Mouse (Mus musculus) myocyte (in vitro differentiated cells): ENCODE data around the gene Col13a1.

Experiments used
- E2F4 ChIP-seq: IDR thresholded peaks from one replicate; pipeline ENCODE4 v1.6.1; 2011; ENCODE audit warnings: mild to moderate bottlenecking, control low read depth, moderate library complexity; ENCODE audit not compliant: insufficient read depth
- MAX ChIP-seq: IDR thresholded peaks from one replicate; pipeline ENCODE4 v1.6.1; 2011; ENCODE audit warnings: low read depth, mild to moderate bottlenecking, control low read depth
- MYOD1 ChIP-seq, 3 experiments: IDR thresholded peaks; one replicate each; pipeline ENCODE4 v1.6.1; 2011; ENCODE audit warnings: control low read depth in 2 of 3, low read depth in 2 of 3, mild to moderate bottlenecking in 2 of 3, moderate library complexity in 1 of 3; ENCODE audit not compliant: insufficient read length in 2 of 3, control insufficient read depth in 1 of 3
- MYOG ChIP-seq, 3 experiments: IDR thresholded peaks; one replicate each; pipeline ENCODE4 v1.6.1; 2011; ENCODE audit warnings: control low read depth in 2 of 3, low read depth in 2 of 3, mild to moderate bottlenecking in 2 of 3; ENCODE audit not compliant: insufficient read length in 2 of 3, control insufficient read depth in 1 of 3, insufficient read depth in 1 of 3
- POLR2A ChIP-seq: IDR thresholded peaks from one replicate; pipeline ENCODE4 v1.6.1; 2011; ENCODE audit warnings: low read depth, mild to moderate bottlenecking, control low read depth, moderate library complexity; ENCODE audit not compliant: insufficient read length
- REST ChIP-seq: IDR thresholded peaks from one replicate; pipeline ENCODE4 v1.6.1; 2011; ENCODE audit warnings: mild to moderate bottlenecking, control low read depth, moderate library complexity; ENCODE audit not compliant: insufficient read depth, insufficient read length
- SRF ChIP-seq: IDR thresholded peaks from one replicate; pipeline ENCODE4 v1.6.1; 2011; ENCODE audit warnings: low read depth; ENCODE audit not compliant: control insufficient read depth, insufficient read length
- TCF3 ChIP-seq: IDR thresholded peaks from one replicate; pipeline ENCODE4 v1.6.1; 2011; ENCODE audit warnings: low read depth, control low read depth; ENCODE audit not compliant: insufficient read length
- USF1 ChIP-seq: IDR thresholded peaks from one replicate; pipeline ENCODE4 v1.6.1; 2011; ENCODE audit warnings: low read depth, mild to moderate bottlenecking, control low read depth, moderate library complexity

- TF ChIP-seq POLR2A (no peak), E2F4 (no peak), USF1 (no peak), MYOG (IDR thresholded peaks at IDR 0.05; ENCODE audit: control insufficient read depth in 1 of 3, insufficient read depth in 1 of 3, insufficient read length in 2 of 3, low read depth in 2 of 3) (no peak), MAX (no peak), MYOD1 (IDR thresholded peaks at IDR 0.05; ENCODE audit: control insufficient read depth in 1 of 3, insufficient read length in 2 of 3, low read depth in 2 of 3) (peak in 2 of 3 experiments; percentile 79 to 80), REST (no peak), TCF3 (peak; percentile 18), SRF (no peak)
Measured at GRCm38 (mm10) chr10:61855139-61855675, 123.7 kb downstream of the Col13a1 start.
